Mouse (Mus musculus) yolk sac, embryonic 10.5 days (tissue): ENCODE data around the gene Rnf111.

Experiments
- DNase-seq: peaks from one replicate; pipeline ENCODE4 v3.0.0-alpha.2; 2017; ENCODE audit warnings: low spot score

Gene Rnf111

GRCm38 (mm10) chr9:70395617-70396016 lies 107.9 kb downstream of the Rnf111 start:
- DNase-seq: peak; percentile 17

GRCm38 (mm10) chr9:70392563-70392907 lies 111.0 kb downstream of the Rnf111 start:
- peak; percentile 8 for DNase-seq

- no peak for DNase-seq
Observed at GRCm38 (mm10) chr9:70391660-70392562, 111.6 kb downstream of the Rnf111 start.

- DNase-seq: no peak
Observed at GRCm38 (mm10) chr9:70391042-70391441, 112.5 kb downstream of the Rnf111 start.

- DNase-seq: no peak
Observed at GRCm38 (mm10) chr9:70389548-70389947, 114.0 kb downstream of the Rnf111 start.

- no peak for DNase-seq
Observed at GRCm38 (mm10) chr9:70387410-70388119, 116.0 kb downstream of the Rnf111 start.

GRCm38 (mm10) chr9:70384958-70385728 lies 118.4 kb downstream of the Rnf111 start:
- DNase-seq: no peak

- DNase-seq: no peak
Observed at GRCm38 (mm10) chr9:70384494-70384893, 119.0 kb downstream of the Rnf111 start.

- no peak for DNase-seq
Observed at GRCm38 (mm10) chr9:70383750-70384149, 119.8 kb downstream of the Rnf111 start.

GRCm38 (mm10) chr9:70382091-70382490 lies 121.4 kb downstream of the Rnf111 start:
- no peak for DNase-seq

- no peak for DNase-seq
Observed at GRCm38 (mm10) chr9:70379502-70380467, 123.7 kb downstream of the Rnf111 start.
